Mouse (Mus musculus): Measurements from ENCODE around the gene Rps6kb2.
"Not testable (repeated sequence)": the region's sequence is repeated elsewhere in the genome, so short reads cannot be mapped to it uniquely, and the experiment has no call there.

Gene Rps6kb2

GRCm38 (mm10) chr19:4142416-4143173 is 20.6 kb downstream of the Rps6kb2 start:
- no peak for DNase-seq (ENCODE audit: low read depth, low spot score)

- no peak for DNase-seq (ENCODE audit: low read depth, low spot score)
Measured at GRCm38 (mm10) chr19:4140147-4140546, 23.0 kb downstream of the Rps6kb2 start.

GRCm38 (mm10) chr19:4139446-4139845 is 23.7 kb downstream of the Rps6kb2 start, which contains the start of gene Gpr152:
TSS of gene Gpr152 (plus strand) at chr19:4139787.
- no peak for DNase-seq (ENCODE audit: low read depth, low spot score)

- DNase-seq (ENCODE audit: low read depth, low spot score), result no peak
Measured at GRCm38 (mm10) chr19:4137913-4138312, 25.2 kb downstream of the Rps6kb2 start.

GRCm38 (mm10) chr19:4136463-4136862 is 26.7 kb downstream of the Rps6kb2 start:
- peak; percentile 49 for DNase-seq (ENCODE audit: low read depth, low spot score)

GRCm38 (mm10) chr19:4135963-4136345 is 27.2 kb downstream of the Rps6kb2 start:
- peak; percentile 61 for DNase-seq (ENCODE audit: low read depth, low spot score)

- peak; percentile 41 for DNase-seq (ENCODE audit: low read depth, low spot score)
Measured at GRCm38 (mm10) chr19:4135229-4135962, 27.8 kb downstream of the Rps6kb2 start.

GRCm38 (mm10) chr19:4134354-4134753 is 28.8 kb downstream of the Rps6kb2 start:
- no peak for DNase-seq (ENCODE audit: low read depth, low spot score)

GRCm38 (mm10) chr19:4131768-4132167 is 31.4 kb downstream of the Rps6kb2 start:
- no peak for DNase-seq (ENCODE audit: low read depth, low spot score)

GRCm38 (mm10) chr19:4131075-4131474 is 32.1 kb downstream of the Rps6kb2 start:
- DNase-seq (ENCODE audit: low read depth, low spot score), result no peak

GRCm38 (mm10) chr19:4130106-4130505 is 33.0 kb downstream of the Rps6kb2 start:
- no peak for DNase-seq (ENCODE audit: low read depth, low spot score)

- DNase-seq (ENCODE audit: low read depth, low spot score), result no peak
Measured at GRCm38 (mm10) chr19:4129462-4129861, 33.7 kb downstream of the Rps6kb2 start.

- DNase-seq (ENCODE audit: low read depth, low spot score), result no peak
Measured at GRCm38 (mm10) chr19:4126759-4127495, 36.2 kb downstream of the Rps6kb2 start.

GRCm38 (mm10) chr19:4125741-4126696 is 37.1 kb downstream of the Rps6kb2 start, which contains the start of gene Aip:
TSS of gene Aip (minus strand) at chr19:4125858.
- DNase-seq (ENCODE audit: low read depth, low spot score), result peak; percentile 99

GRCm38 (mm10) chr19:4125268-4125667 is 37.9 kb downstream of the Rps6kb2 start:
- not testable (repeated sequence) for DNase-seq (ENCODE audit: low read depth, low spot score)

- no peak for DNase-seq (ENCODE audit: low read depth, low spot score)
Measured at GRCm38 (mm10) chr19:4124432-4124831, 38.7 kb downstream of the Rps6kb2 start.

GRCm38 (mm10) chr19:4122411-4123370 is 40.5 kb downstream of the Rps6kb2 start:
- DNase-seq (ENCODE audit: low read depth, low spot score), result no peak

- DNase-seq (ENCODE audit: low read depth, low spot score), result peak; percentile 28
Measured at GRCm38 (mm10) chr19:4121896-4122295, 41.3 kb downstream of the Rps6kb2 start.

GRCm38 (mm10) chr19:4121097-4121805 is 41.9 kb downstream of the Rps6kb2 start:
- peak; percentile 99 for DNase-seq (ENCODE audit: low read depth, low spot score)

All from CD4-positive helper T cell, adult 2 months (primary cell).